Mouse (Mus musculus) megakaryocyte, embryonic 14.5 days (primary cell): Measurements from ENCODE around the gene Grk1. TPM values are rescaled to one million over a fixed set of nuclear protein-coding genes. Genes with fewer than 3 reads are reported as not detected.

Experiments
- H3K27me3 ChIP-seq: replicated peaks from 2 replicates; pipeline ENCODE3; 2012; ENCODE audit warnings: inconsistent platforms
- H3K36me3 ChIP-seq: replicated peaks from 2 replicates; pipeline ENCODE3; 2012; ENCODE audit warnings: low read length, inconsistent platforms, mixed read lengths
- H3K4me1 ChIP-seq: 2 replicates; pipeline ENCODE4 v1.6.1; 2012; ENCODE audit warnings: inconsistent platforms
- H3K4me3 ChIP-seq: replicated peaks from 2 replicates; pipeline ENCODE3; 2012; ENCODE audit warnings: moderate library complexity, mild to moderate bottlenecking, inconsistent platforms
- H3K9me3 ChIP-seq: 2 replicates; pipeline ENCODE4 v1.6.1; 2012; ENCODE audit warnings: inconsistent platforms
- FLI1 ChIP-seq: IDR thresholded peaks from 2 replicates; pipeline ENCODE4 v1.6.1; 2012; ENCODE audit warnings: low read length, inconsistent platforms, mixed read lengths
- GATA1 ChIP-seq: IDR thresholded peaks from 3 replicates; pipeline ENCODE4 v1.6.1; 2012; ENCODE audit warnings: mixed read lengths, low read length, inconsistent platforms, borderline replicate concordance
- polyA plus RNA-seq: library from polyadenylated mRNA; stranded (reverse); fragments of >175 nt; gene quantifications from 2 replicates; pipeline ENCODE4 v1.2.3, GENCODE M21; 2012; ENCODE audit warnings: low replicate concordance; ENCODE audit not compliant: insufficient read depth

The Grk1 gene
- polyA plus RNA-seq, 1 experiment = 0.11 TPM

GRCm38 (mm10) chr8:13419111-13419639 is 14.3 kb downstream of the Grk1 start:
- Histone ChIP-seq H3K4me3 (no peak overlapping the region), H3K4me1 (no peaks in the 10 kb centered on the region), H3K9me3 (peaks cover 24% of the 10 kb centered on the region), H3K27me3 (peaks cover 64% of the 10 kb centered on the region), H3K36me3 (no peaks in the 10 kb centered on the region)
- TF ChIP-seq FLI1 = no peak
- no peak for TF ChIP-seq GATA1

GRCm38 (mm10) chr8:13420970-13421369 is 16.1 kb downstream of the Grk1 start:
- TF ChIP-seq GATA1 = no peak
- Histone ChIP-seq H3K4me3 (no peak overlapping the region), H3K36me3 (no peaks in the 10 kb centered on the region), H3K9me3 (peaks cover 24% of the 10 kb centered on the region), H3K27me3 (peaks cover 59% of the 10 kb centered on the region), H3K4me1 (no peaks in the 10 kb centered on the region)

GRCm38 (mm10) chr8:13427351-13427750 is 22.5 kb downstream of the Grk1 start:
- Histone ChIP-seq H3K9me3 (peaks cover 15% of the 10 kb centered on the region), H3K4me1 (no peaks in the 10 kb centered on the region), H3K4me3 (no peak overlapping the region), H3K36me3 (no peaks in the 10 kb centered on the region), H3K27me3 (peaks cover 75% of the 10 kb centered on the region)
- TF ChIP-seq GATA1 = no peak
- no peak for TF ChIP-seq FLI1

- Histone ChIP-seq H3K27me3 (peaks cover 81% of the 10 kb centered on the region), H3K4me3 (no peak overlapping the region), H3K9me3 (0 out of 2 replicates have a peak, but pooled peaks cover 9% of the 10 kb centered on the region), H3K4me1 (no peaks in the 10 kb centered on the region), H3K36me3 (no peaks in the 10 kb centered on the region)
- no peak for TF ChIP-seq FLI1
- TF ChIP-seq GATA1 = no peak
These were observed 23.3 kb downstream of the Grk1 start for GRCm38 (mm10) chr8:13428156-13428555.

- no peak for TF ChIP-seq FLI1
- no peak for TF ChIP-seq GATA1
- Histone ChIP-seq H3K36me3 (no peaks in the 10 kb centered on the region), H3K4me1 (no peaks in the 10 kb centered on the region), H3K9me3 (0 out of 2 replicates have a peak, but pooled peaks cover 8% of the 10 kb centered on the region), H3K27me3 (peaks cover 90% of the 10 kb centered on the region), H3K4me3 (no peak overlapping the region)
These were observed 25.5 kb downstream of the Grk1 start for GRCm38 (mm10) chr8:13430412-13430811.

GRCm38 (mm10) chr8:13430866-13431265 is 26.0 kb downstream of the Grk1 start:
- Histone ChIP-seq H3K27me3 (peaks cover 90% of the 10 kb centered on the region), H3K4me1 (no peaks in the 10 kb centered on the region), H3K4me3 (no peak overlapping the region), H3K36me3 (no peaks in the 10 kb centered on the region), H3K9me3 (0 out of 2 replicates have a peak, but pooled peaks cover 8% of the 10 kb centered on the region)
- TF ChIP-seq FLI1 (no peak), GATA1 (no peak)

- peaks cover 90% of the 10 kb centered on the region for H3K27me3 ChIP-seq
These were observed 28.2 kb downstream of the Grk1 start for GRCm38 (mm10) chr8:13433130-13433529.

GRCm38 (mm10) chr8:13434889-13435288 is 30.0 kb downstream of the Grk1 start, which contains the start of gene Tmem255b:
TSS of gene Tmem255b (plus strand) at chr8:13435189.
- no peak for TF ChIP-seq GATA1
- TF ChIP-seq FLI1 = no peak
- Histone ChIP-seq H3K4me3 (no peak within 1 kb of the TSS), H3K9me3 (0 out of 2 replicates have a peak, but pooled peaks cover 8% of the 10 kb centered on the region), H3K4me1 (no peaks in the 10 kb centered on the region), H3K36me3 (no peaks in the 10 kb centered on the region), H3K27me3 (peaks cover 88% of the 10 kb centered on the region)

More at GRCm38 (mm10) chr8:13433130-13433529, 28.2 kb downstream of the Grk1 start:
- Histone ChIP-seq H3K4me1 (no peaks in the 10 kb centered on the region), H3K36me3 (no peaks in the 10 kb centered on the region), H3K9me3 (0 out of 2 replicates have a peak, but pooled peaks cover 8% of the 10 kb centered on the region), H3K4me3 (no peak overlapping the region)
- TF ChIP-seq FLI1 (no peak), GATA1 (no peak)

GRCm38 (mm10) chr8:13436052-13436451 is 31.2 kb downstream of the Grk1 start:
- H3K9me3 ChIP-seq = 0 out of 2 replicates have a peak, but pooled peaks cover 8% of the 10 kb centered on the region
- TF ChIP-seq GATA1 (no peak), FLI1 (no peak)
- H3K4me3 ChIP-seq = no peak overlapping the region
- H3K4me1 ChIP-seq = no peaks in the 10 kb centered on the region
- peaks cover 88% of the 10 kb centered on the region for H3K27me3 ChIP-seq
- H3K36me3 ChIP-seq = no peaks in the 10 kb centered on the region

GRCm38 (mm10) chr8:13437531-13437930 is 32.6 kb downstream of the Grk1 start:
- H3K27me3 ChIP-seq = peaks cover 82% of the 10 kb centered on the region
- H3K36me3 ChIP-seq = no peaks in the 10 kb centered on the region
- TF ChIP-seq FLI1 = no peak
- H3K9me3 ChIP-seq = peaks cover 5% of the 10 kb centered on the region; the same call in 1 of the 2 replicates
- no peak overlapping the region for H3K4me3 ChIP-seq
- no peaks in the 10 kb centered on the region for H3K4me1 ChIP-seq

GRCm38 (mm10) chr8:13442152-13442551 is 37.3 kb downstream of the Grk1 start:
- no peaks in the 10 kb centered on the region for H3K4me1 ChIP-seq
- TF ChIP-seq FLI1 (no peak), GATA1 (no peak)
- H3K27me3 ChIP-seq = peaks cover 42% of the 10 kb centered on the region
- no peaks in the 10 kb centered on the region for H3K36me3 ChIP-seq
- no peak overlapping the region for H3K4me3 ChIP-seq
- peaks cover 3% of the 10 kb centered on the region; the same call in 1 of the 2 replicates for H3K9me3 ChIP-seq
